Comparison of ENCODE assay signal across 16 mouse cellular contexts in the genomic region with DNA sequence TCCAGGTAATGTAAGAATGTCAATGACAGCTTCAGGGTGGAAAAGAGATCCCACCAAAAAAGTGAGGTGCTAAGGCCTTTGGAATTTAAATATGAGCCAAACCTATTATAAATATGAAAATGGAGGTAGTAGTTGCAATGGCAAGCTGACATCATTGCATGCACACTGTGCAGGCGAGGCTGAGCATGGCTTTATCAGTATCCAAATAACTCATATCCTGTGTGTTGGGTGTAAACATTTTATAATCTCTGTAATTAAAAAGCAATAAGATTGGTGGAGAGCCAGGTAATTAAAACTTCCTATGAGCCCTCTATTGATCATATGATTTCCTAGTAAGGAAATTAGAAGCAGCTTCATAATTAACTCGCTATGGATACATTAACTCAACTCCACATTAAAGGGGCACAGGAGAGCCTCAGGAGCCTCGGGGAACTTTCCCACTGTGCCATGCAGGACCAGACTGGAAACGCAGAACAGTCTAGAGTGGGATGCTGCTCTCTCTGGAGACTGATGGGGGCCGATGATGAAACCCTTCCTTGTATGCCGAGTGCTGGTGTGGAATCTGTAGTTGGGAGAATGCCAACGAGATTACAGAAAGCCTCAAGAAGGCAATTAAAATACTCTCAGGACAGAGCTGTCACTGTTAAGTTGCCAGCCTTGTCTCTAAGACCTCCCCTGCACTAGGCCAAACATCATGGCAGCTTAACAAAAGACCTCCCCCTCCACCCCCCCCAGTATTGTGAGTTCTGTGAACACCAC. TPM values are rescaled to one million over a fixed set of nuclear protein-coding genes. Genes with fewer than 3 reads are reported as not detected.
DNase-seq lines count a peak whose midpoint lies in the region; ATAC-seq and TF ChIP-seq lines count a peak whose summit lies in the region.
"Had no signal": no experiment of that assay in that cellular context is flagged by ENCODE, and none has a peak within 500 bp of the region (broad histone marks: within the 10 kb centered on the region; RNA-seq: fewer than 3 reads in every experiment).

No protein-coding gene starts in this region.

- no peak overlapping the region for H3K9ac ChIP-seq in forebrain, postnatal 0 days
- no peak overlapping the region for H3K9ac ChIP-seq in neural tube, embryonic 15.5 days (replicated peaks)
- H3K9ac ChIP-seq: embryonic facial prominence, embryonic 15.5 days; liver, embryonic 12.5 days had no signal

- TF ChIP-seq CTCF in Patski (IDR thresholded peaks at IDR 0.05) = no peak
- no peak for TF ChIP-seq CTCF in forebrain, postnatal 0 days (IDR thresholded peaks at IDR 0.05; ENCODE audit: low read depth)

- H3K27me3 ChIP-seq in Patski = peaks cover 15% of the 10 kb centered on the region
- 0 out of 2 replicates have a peak, but pooled peaks cover 7% of the 10 kb centered on the region for H3K27me3 ChIP-seq in forebrain, postnatal 0 days (ENCODE audit: insufficient read depth, low read length)
- peaks cover 9% of the 10 kb centered on the region for H3K27me3 ChIP-seq in neural tube, embryonic 15.5 days (replicated peaks)

- no peak overlapping the region for H3K4me3 ChIP-seq in forebrain, postnatal 0 days (ENCODE audit: low read depth, low read length)
- H3K4me3 ChIP-seq in neural tube, embryonic 15.5 days (replicated peaks) = no peak overlapping the region
- H3K4me3 ChIP-seq: embryonic facial prominence, embryonic 15.5 days; liver, embryonic 12.5 days had no signal

- in situ Hi-C loops in Patski (cut with MboI; ENCODE audit: low pct_unique_long_range_greater_than_20kb) = no loop called here

- 0 out of 2 replicates have a peak, but pooled peaks cover 2% of the 10 kb centered on the region for H3K4me1 ChIP-seq in forebrain, postnatal 0 days (ENCODE audit: insufficient read depth)
- peaks cover 8% of the 10 kb centered on the region for H3K4me1 ChIP-seq in neural tube, embryonic 15.5 days
- H3K4me1 ChIP-seq: embryonic facial prominence, embryonic 15.5 days; liver, embryonic 12.5 days had no signal

- H3K27ac ChIP-seq in forebrain, postnatal 0 days (ENCODE audit: low read depth, low read length) = no peak overlapping the region
- H3K27ac ChIP-seq in neural tube, embryonic 15.5 days (replicated peaks) = peak overlapping the region; percentile 11
- H3K27ac ChIP-seq: embryonic facial prominence, embryonic 15.5 days; liver, embryonic 12.5 days had no signal

- 15% methylated on average over 7 of the region's 7 CpGs for WGBS in forebrain, postnatal 0 days
- 29% methylated on average over 7 of the region's 7 CpGs for WGBS in neural tube, embryonic 15.5 days

- CTCF ChIA-PET in Patski (lab: Charles Lee) = no interaction called here

- H3K4me2 ChIP-seq in forebrain, postnatal 0 days (ENCODE audit: low read depth) = no peak overlapping the region
- no peak overlapping the region for H3K4me2 ChIP-seq in neural tube, embryonic 15.5 days
- H3K4me2 ChIP-seq: embryonic facial prominence, embryonic 15.5 days; liver, embryonic 12.5 days had no signal

- POLR2A ChIA-PET in Patski (lab: Charles Lee) = no interaction called here

- ATAC-seq in Patski = peak; percentile 61
- ATAC-seq in forebrain, postnatal 0 days = peak; percentile 86
- ATAC-seq in neural tube, embryonic 15.5 days (ENCODE audit: low FRiP score) = peak; percentile 88
- ATAC-seq: liver, embryonic 12.5 days had no signal

- no peaks in the 10 kb centered on the region for H3K36me3 ChIP-seq in forebrain, postnatal 0 days (ENCODE audit: insufficient read depth)
- H3K36me3 ChIP-seq in neural tube, embryonic 15.5 days = no peaks in the 10 kb centered on the region
- H3K36me3 ChIP-seq: embryonic facial prominence, embryonic 15.5 days; liver, embryonic 12.5 days had no signal

- no peaks in the 10 kb centered on the region for H3K9me3 ChIP-seq in forebrain, postnatal 0 days (ENCODE audit: low read length)
- no peaks in the 10 kb centered on the region for H3K9me3 ChIP-seq in neural tube, embryonic 15.5 days (replicated peaks)
- H3K9me3 ChIP-seq: embryonic facial prominence, embryonic 15.5 days; liver, embryonic 12.5 days had no signal

- DNase-seq in lung, postnatal 10 days = peak; percentile 31
- no peak for DNase-seq in lung, postnatal 25 days (ENCODE audit: low spot score)
- DNase-seq in Patski (ENCODE audit: low read depth, low spot score) = no peak
- DNase-seq in forebrain, postnatal 0 days = peak; percentile 36
- DNase-seq in embryo, embryonic 10 days (ENCODE audit: low spot score) = no peak
- no peak for DNase-seq in adrenal gland, adult 2 months
- no peak for DNase-seq in liver
- DNase-seq: adrenal gland, adult 8-10 months; cerebellum, adult 9-10 months; kidney, postnatal 10 days; thymus, postnatal 36 days had no signal

RNA-seq across cellular contexts. Expression of a gene that starts 5.9 kb away (rescaled TPM):
- polyA plus RNA-seq in Patski (2021) = not detected
- total RNA-seq in forebrain, postnatal 0 days (2014; rRNA removed) = 0.14 and 1.5 TPM in 2 replicates
- 0.51 and 0.65 TPM in 2 replicates for polyA plus RNA-seq in forebrain, postnatal 0 days (2015; fragmentation: Nextera tagmentation; extraction: Ambion mirVana)
- 0.45 and 0.56 TPM in 2 replicates for polyA plus RNA-seq in neural tube, embryonic 15.5 days (2015; fragmentation: Nextera tagmentation; extraction: Ambion mirVana)
- total RNA-seq in adrenal gland, adult 2 months (2021) = under 1 TPM in 1 of 2 experiments, not detected in 1; 0.14 TPM
- not detected in 2 replicates for polyA plus RNA-seq in adrenal gland, adult 2 months (2012; rRNA removed)
- total RNA-seq: adrenal gland, adult 8-10 months; gastrocnemius, adult 8-10 months; heart, postnatal 10 days had no signal
- polyA plus RNA-seq: liver, embryonic 12.5 days had no signal

RNA-seq across cellular contexts. Expression of a gene that starts 59.1 kb away (rescaled TPM):
- polyA plus RNA-seq in Patski (2021) = 46.1 TPM
- total RNA-seq in forebrain, postnatal 0 days (2014; rRNA removed) = 12.7 and 16.5 TPM in 2 replicates
- 25.5 and 30.6 TPM in 2 replicates for polyA plus RNA-seq in forebrain, postnatal 0 days (2015; fragmentation: Nextera tagmentation; extraction: Ambion mirVana)
- 25.4 and 35.8 TPM in 2 replicates for polyA plus RNA-seq in neural tube, embryonic 15.5 days (2015; fragmentation: Nextera tagmentation; extraction: Ambion mirVana)
- total RNA-seq in adrenal gland, adult 2 months (2021) = 10 to 100 TPM; 19.3 to 32.9 TPM
- polyA plus RNA-seq in adrenal gland, adult 2 months (2012; rRNA removed) = 0.83 and 1.1 TPM in 2 replicates

Comparison
In these comparisons a context has a peak if more than half of its experiments do, and no peak if none do; other contexts are left out.
1. DNase-seq: peak in lung, postnatal 10 days (single experiment) and forebrain, postnatal 0 days (single experiment); none in lung, postnatal 25 days (single experiment), Patski (single experiment), embryo, embryonic 10 days (single experiment), adrenal gland, adult 2 months (single experiment) and liver (single experiment).
2. RNA of a gene that starts 59.1 kb away (polyA plus RNA-seq): 46.1 TPM in Patski (single experiment), 25.5 to 30.6 TPM in forebrain, postnatal 0 days and 25.4 to 35.8 TPM in neural tube, embryonic 15.5 days; 0.83 to 1.1 TPM in adrenal gland, adult 2 months; every median in the first group is over 10 times any median in the second.
3. Peak in every context shown above with its lines, with median percentiles within 50 percentile points of each other: ATAC-seq.